Mouse (Mus musculus) c-Kit-negative CD71-positive TER-119-positive erythroid progenitor cells, embryonic 14.5 days (primary cell): ENCODE results near the gene Zfp120.
"Not testable (repeated sequence)": the region's sequence is repeated elsewhere in the genome, so short reads cannot be mapped to it uniquely, and the experiment has no call there.

ENCODE experiments used
- DNase-seq: peaks from one replicate; pipeline ENCODE4 v3.0.0-alpha.2; 2013; ENCODE audit warnings: low read depth, low spot score

Zfp120 gene

GRCm38 (mm10) chr2:150136435-150136897 lies at the start of gene Zfp120:
Gene Zfp120 (minus strand): TSS chr2:150136708.
- DNase-seq: peak; percentile 54

GRCm38 (mm10) chr2:150181570-150181999 lies 45.1 kb upstream of the Zfp120 start, which contains the start of gene Gm14139:
Gene Gm14139 (plus strand): TSS chr2:150181755.
- DNase-seq: not testable (repeated sequence)

DNA sequence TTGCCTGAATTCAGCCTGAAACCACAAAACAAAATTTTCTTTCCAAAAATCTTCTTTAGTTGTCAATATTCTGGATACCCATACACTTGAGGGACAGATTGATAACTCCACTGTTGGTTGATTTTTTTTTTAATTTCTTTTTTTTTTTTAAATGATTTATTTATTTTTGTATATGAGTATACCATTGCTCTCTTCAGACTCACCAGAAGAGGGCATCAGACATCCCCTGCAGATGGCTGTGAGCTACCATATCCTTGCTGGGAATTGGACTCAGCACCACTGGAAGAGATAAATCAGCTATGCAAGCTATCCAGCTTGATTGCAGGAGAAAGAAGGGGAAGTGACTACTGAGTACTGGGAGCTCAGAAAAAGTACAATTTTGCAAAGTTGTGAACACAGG lies 44.5 kb upstream of the Zfp120 start:
- not testable (repeated sequence) for DNase-seq

DNA sequence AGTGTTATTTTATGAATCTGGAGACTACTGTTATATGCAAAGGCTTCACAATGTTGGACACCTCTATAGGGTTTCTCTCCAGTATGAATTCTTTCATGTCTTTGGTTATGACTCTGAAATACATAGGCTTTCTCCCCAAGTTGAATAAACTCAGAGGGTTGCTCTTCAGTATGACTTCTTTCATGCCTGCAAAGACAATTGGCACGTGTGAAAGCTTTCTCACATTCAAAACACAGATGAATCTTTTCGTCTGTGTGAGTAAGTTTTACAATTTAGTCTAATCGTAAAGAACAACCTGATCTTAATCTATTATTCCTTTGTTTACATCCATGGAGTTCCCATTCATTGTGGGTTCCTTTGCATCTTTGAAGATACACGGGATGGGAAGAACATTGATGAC lies 43.1 kb upstream of the Zfp120 start, which contains the start of gene Gm10770:
TSS of gene Gm10770 (minus strand) at position 101 of the 400 bp plus-strand sequence.
- DNase-seq: not testable (repeated sequence)

GRCm38 (mm10) chr2:150173833-150174232 lies 37.3 kb upstream of the Zfp120 start:
- no peak for DNase-seq

GRCm38 (mm10) chr2:150166703-150167102 lies 30.2 kb upstream of the Zfp120 start:
- no peak for DNase-seq

GRCm38 (mm10) chr2:150132773-150133172 lies 3.7 kb downstream of the Zfp120 start:
- no peak for DNase-seq

DNA sequence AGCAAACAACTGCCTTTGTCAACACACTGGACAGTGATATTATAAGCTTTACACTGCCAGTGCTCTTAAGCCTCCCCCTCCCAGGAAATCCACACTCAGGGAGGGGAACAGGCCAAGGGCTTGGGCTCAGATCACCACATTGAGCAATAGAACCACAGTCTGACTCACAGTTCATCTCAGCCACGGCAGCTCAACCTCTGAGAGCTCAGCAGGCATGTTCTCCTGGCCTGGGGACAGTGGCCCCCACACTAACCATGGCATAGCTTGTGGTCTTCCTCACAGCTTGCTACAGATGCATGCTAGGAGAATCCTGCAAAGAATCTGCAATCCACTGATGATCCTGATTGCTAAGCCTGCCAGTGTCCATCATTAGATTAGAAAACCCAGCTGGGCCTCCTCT lies 4.5 kb downstream of the Zfp120 start:
- not testable (repeated sequence) for DNase-seq

DNA sequence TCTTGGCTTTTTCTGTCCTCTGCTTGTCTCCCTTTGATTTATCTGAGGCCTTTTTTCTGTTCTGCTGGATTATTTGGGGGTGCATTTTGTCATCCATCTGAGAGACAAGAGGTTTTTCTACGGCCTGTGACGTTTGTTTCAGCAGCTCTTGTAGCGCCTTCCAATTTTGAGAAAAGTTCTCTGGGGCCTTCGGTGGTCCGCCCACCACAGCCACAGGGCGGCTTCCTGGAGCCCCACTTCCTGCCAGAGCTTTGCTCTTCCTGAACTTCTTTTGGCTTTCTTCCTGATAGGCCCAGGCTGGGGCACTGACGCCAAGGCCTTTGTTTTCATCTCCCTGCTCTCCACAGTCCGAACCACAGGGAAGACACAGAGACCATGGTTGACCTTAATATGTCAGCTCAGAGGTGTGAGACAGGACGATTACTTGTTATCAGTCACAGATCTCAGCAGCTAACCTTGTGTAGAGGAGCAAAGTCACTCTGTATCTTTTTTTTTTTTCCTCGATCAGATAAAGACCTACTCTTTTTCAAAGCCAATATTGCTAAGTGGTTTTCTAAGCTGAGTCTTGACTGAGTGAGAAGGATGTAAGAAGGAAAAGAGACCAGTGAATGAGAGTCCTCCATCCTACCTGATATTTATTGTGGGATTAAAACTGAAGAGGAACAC lies 25.1 kb downstream of the Zfp120 start:
- DNase-seq: no peak

- not testable (repeated sequence) for DNase-seq
Measured at GRCm38 (mm10) chr2:150099618-150100017, 36.9 kb downstream of the Zfp120 start.
